Mouse (Mus musculus) layer of hippocampus, postnatal 14 days (tissue): Measurements from ENCODE around the gene Agl. TPM values are rescaled to one million over a fixed set of nuclear protein-coding genes. Genes with fewer than 3 reads are reported as not detected.
A peak's percentile ranks its signal among the peaks of the same experiment; 100 is the strongest.
"Not testable (repeated sequence)": the region's sequence is repeated elsewhere in the genome, so short reads cannot be mapped to it uniquely, and the experiment has no call there.

Source experiments
- DNase-seq, 2 experiments: peaks; one replicate each; pipeline ENCODE4 v3.0.0; 2021 to 2022; ENCODE audit warnings: low spot score in 2 of 2, mixed read lengths in 1 of 2
- total RNA-seq, 2 experiments: library from RNA; stranded (reverse); gene quantifications; 2 replicates each; pipeline ENCODE4 v1.2.3; 2021

The Agl gene
- total RNA-seq, 2 experiments from 2014 or later = 29.2 to 37.6 TPM

DNA sequence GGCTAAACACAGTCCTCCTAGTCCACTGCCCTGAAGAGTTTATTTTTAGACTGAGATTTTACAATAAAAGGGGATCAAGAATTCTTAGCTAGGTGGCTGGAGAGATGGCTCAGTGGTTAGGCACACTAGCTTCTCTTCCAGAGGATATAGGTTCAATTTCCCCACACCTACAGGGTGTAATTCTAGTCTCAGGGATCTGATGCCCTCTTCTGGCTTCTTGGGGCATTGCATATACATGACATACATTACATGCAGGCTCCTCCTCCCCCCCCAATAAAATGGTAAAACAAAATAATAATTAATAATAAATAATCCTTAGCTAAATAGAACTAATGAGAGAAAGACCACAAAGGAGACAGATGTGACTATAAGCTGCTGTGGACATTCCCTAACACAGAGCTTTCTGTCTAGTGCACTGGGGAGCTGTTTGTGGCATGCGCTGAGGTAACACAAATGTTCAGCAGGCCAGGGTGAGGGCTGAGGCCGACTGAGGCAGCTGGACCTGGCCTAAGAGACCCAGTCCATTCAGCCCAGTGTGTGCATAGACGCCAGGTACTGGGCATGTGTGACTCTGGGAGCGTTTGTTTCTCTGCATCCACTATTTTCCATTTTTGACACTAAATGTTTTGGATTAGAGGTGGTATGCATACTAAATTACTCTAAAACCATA lies 56.6 kb downstream of the Agl start:
- peak in 1 of 2 experiments; percentile 34 for DNase-seq

DNA sequence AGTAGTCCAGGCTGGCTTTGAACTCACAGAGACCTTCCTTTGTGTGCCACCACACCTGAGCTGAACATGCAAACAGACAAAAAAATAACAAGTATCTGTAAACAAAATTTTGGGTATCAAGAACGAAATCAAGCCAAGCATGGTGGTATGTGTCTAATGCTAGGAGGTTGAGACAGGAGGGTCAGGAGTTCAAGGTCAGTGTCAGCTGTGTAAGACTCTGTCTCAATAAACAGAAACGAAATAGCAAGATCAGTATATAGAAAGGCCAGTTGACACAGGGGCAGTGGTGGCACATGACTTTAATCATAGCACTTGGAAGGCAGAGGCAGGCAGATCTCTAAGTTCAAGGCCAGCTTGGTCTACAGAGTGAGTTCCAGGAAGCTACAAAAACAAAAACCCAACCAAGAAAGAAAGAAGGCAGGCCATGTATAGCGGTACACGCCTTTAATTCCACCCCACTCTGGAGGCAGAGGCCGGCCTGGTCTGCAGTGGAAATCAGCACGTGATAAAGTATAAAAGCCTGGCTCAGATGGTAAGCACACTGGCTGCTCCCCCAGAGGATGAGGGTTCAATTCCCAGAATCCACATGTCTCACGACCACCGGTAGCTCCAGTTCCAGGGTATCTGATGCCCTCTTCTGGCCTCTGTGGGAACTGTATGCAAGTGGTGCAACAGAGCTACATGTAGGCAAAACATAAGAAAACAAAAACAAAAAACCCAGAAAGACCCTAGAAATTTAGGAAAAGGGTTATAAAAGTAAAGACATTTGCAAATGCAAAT lies 59.4 kb downstream of the Agl start:
- peak; percentile 22 to 34 for DNase-seq

DNA sequence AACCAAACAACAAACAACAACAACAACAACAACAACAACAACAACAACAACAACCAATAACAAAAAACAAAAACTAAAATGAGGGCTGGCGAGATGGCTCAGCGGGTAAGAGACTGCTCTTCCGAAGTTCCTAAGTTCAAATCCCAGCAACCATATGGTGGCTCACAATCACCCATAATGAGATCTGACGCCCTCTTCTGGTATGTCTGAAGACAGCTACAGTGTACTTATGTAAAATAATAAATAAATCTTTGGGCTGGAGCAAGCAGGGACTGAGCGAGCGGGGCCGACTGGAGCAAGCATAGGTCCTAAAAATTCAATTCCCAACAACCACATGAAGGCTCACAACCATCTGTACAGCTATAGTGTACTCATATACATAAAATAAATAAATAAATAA lies 60.3 kb downstream of the Agl start:
- not testable (repeated sequence) for DNase-seq

DNA sequence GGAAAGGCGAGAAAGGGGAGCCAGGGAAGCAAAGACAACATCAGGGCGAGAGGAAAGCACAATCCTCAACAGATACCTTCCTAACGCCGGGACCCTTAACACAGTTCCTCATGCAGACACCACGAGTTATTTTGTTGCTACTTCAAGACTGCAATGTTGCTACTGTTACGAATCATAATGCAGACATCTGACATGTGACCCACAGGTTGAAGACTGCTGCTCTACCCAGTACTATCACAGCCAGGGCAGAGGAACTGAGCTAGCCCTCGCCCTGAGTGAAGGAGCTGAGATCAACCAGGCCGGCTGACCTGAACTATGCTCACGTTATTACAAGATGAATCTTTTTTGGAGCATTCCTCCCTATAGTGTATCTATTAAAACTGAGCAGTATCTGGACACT lies 67.0 kb downstream of the Agl start:
- no peak for DNase-seq

DNA sequence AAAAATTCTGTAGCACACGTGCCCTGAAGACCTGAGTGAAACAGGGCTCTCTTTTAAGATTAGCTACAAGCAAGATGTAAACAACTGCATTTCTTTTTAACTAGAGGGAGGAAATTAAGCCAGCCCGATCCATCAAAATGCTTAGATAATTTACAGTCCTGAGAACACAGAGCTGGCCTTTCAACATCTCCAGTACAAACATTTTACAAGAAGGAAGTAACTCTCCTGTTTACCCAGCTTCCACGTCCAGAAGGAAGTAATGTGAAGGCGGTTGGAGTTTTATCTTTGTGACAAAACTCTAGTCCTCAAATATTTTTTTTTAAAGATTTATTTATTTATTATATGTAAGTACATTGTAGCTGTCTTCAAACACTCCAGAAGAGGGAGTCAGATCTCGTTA lies 67.9 kb downstream of the Agl start:
- no peak for DNase-seq

DNA sequence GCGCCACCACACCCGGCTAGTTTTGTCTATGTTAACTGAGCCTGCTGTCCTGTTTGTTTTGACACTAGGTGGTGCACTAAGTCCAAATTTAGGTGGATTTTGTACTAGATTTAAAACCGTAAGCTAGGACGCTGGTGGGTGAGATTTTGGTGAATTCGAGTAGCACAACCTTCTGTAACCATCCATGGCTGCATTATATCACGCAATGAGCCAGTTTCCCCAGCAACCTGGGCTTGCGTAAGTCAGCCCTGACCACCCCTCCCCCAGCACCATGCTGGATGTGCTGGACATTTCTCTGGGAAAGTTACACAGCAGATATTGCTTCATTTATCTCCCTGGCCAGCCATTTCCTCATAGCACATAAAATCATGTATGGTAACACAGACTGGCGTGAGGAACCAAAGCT lies 70.6 kb downstream of the Agl start:
- no peak for DNase-seq

DNA sequence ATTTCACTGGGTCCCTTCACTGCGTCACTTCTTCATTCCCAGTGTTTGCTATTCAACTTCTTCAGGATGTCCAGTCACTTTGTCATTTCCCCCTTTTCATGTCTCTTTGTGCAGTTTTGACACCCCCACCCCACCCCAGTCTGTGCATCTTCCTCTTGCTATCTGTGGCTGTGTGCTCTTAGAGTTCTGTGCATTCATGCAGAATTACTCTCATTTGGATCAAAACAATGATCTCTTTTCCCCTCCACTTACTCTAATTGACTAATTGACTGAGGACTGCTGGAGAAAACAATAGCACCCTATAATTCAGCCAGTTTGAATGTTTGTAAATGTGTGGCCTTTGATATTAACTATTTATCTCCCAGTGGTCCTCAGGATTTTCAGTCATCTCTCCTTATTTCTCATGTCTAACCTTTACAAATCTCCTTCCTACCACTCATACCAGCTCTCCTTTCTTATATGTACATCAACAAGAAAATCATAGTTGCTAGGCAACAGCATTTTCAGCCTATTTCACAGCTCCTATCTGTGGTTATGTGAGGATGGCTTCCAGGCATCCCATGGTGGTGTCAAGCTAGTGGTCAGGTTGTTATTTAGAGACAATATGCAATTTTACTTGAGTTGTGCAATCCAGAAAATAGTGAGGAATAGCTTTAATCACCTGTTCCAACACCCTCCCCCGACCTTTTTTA lies 78.3 kb downstream of the Agl start:
- DNase-seq = no peak

DNA sequence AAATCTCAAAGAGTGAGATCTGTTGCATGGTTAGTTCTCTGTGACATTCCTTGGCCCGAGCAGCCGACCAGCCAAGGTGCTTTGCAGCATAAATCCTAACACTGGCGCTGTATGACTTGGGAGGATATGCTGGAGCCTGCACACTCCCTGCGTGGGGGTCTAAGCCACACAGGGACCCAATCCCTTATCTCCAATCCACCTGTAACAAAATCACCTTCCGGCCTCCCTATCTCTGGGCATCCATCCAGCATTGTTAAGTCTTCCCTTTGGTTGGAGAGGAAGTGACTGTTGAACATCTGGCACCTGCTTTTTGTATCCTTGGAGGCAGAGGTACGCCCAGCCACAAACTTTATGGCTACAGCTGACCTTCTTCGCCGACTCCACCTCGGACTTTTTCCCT lies 81.2 kb downstream of the Agl start:
- DNase-seq = no peak

DNA sequence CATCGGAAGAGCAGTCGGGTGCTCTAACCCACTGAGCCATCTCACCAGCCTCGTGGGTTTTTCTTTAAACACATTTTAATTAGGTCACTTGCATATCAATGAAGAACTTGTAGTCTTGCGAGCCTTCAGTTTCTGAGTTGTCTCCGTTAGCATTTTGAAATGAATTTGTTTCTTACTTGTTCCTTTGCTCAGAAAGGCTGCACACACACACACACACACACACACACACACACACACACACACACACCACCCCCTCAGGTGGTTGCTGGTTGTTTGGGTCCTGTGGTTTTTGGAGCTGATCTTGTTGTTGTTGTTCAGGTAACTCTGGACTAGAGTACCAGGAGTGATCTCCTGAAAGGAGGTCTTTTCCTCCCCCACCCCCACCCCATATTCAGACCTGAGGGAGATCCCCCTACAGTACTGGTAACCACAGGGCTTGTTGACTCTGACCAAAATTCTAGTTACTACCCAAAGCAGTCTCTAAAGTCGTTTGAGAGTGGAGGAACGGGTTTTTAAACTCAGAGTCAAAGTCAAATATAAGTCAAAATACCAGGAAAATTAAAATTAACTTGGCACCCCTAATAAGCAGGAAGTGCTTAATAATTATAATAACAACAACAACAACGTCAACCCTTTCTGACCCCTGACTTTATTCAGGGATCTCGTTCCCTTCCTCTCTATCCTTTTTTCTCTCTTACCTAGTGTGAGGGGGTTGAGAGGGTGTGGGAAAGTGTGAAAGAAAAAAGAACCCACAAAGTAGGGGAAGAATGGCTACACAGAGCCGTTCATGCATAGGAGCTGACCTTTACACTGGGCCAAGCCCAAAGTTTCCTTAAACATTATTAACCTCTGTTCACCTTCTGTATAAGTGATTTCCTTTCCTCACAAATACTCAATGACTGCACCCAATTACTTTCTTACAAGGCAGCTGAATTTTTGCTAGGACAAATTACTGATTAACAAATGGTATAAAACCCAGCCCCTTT lies 84.2 kb downstream of the Agl start:
- no peak for DNase-seq

DNA sequence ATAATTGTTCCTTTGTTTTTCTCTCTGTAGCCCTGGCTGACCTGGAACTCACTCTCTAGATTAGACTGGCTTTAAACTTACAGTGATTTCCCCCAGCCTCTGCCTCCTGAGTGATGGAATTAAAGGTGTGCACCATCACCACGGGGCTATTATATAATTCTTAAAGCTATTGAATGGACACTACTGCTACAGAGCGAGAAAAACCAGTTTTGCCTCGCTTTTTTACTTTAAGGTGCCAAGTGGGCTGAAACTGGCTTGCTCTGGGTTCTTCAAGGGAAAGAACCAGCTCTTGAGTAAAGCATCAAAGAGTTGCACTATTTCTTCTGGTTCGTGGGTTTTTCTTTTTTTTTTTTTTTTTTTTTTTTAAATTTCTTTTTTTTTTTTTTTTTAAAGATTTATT lies 85.0 kb downstream of the Agl start:
- no peak for DNase-seq

DNA sequence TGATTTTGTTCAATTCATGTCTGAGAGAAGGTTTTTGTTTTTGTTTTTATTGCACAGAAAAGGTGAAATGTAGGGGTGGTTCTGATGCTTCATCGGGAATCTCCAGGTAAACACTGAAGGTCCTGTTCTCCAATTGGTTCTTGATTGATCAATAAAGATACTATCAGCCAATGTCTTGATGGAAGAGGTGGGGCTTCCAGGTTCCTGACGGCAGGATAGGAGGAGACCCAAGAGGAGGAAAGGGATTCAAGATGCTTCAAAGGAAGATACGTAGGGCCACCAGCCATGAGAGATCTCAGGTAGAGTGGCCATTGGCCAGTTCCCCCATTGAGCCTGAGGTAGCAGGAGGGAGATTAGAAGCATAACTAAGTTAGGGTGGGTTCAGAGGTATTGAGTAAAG lies 89.0 kb downstream of the Agl start:
- no peak for DNase-seq

DNA sequence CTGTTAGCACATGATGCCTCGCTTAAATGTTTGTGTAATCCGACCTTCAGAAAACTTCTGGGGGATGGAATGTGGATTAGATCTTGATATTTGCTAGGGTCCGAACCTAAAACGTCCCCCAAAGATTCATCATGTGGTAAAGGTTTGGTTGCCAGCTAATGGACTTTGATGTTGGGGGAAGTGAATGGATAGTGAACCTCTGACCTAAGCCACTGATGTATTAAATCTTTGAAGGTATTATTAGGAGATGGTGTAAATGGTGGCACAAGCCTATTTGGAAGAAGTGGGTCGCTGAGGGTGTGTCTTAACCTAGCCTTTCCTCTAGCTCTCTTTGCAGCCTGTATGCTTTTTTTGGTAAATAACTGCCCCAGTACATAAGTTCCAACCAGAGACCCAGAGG lies 94.9 kb downstream of the Agl start:
- no peak for DNase-seq

DNA sequence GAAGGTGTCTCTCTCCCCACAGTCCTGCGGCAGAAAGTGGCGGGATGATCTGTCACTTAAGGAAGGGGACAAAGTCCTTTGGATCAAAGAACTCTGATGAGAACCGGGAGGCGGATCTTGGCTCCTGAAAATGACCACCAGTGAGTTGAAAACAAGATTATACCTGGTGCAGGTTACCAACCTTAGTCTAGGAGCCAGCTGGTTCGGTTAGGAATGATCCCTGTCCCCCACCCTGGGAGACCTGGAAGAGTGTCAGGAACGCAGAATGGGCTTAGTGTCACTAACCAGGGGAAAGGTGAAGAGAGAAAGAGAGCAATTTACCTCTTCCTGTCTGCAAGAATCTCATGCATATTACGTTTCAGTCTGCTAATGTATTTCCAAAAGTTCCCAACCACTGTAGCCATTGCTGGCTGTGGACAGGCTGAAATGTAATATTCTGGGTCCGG lies 95.5 kb downstream of the Agl start, which contains the start of gene Slc35a3:
Gene Slc35a3, minus strand, starts transcription at position 396 of the 446 bp plus-strand sequence.
- no peak for DNase-seq

DNA sequence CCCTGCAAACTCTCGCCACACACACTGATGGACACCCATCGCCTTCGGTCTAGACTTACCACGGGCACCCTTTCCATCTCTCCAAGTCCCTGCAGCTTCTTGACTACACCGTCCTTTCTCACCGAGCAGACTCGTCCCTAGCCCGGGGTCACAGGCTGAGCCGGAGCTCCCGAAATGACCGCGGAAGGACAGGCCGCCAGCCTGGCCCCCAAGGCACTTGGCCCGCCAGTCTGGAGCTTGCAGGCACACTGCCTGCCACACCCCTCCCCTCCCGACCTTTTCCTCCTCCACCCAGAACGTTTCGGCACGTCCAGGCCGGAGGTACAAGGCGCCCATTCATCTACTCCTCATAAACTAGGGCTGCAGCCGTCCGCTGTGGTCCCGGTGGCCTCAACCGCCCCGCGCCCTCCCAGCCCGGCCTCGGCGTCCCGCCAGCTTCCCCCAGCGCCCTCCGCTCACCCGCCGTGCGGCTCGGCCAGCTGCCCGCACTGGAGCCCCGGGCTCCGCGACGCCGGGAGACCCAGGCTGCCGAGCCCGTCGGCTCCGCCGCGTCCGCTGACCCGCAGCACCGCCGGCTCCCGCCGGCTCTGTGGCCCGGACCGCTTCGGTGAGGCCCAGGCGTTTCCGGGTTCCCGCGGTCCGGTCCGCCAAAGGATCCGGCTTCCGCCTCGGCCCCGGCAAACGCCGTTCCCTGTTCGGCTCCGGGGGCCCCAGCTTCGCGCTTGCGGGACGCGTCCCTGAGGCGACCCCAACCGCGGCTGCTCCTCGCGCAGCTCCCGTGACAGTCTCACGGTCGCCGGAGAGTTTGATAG lies 96.1 kb downstream of the Agl start:
- peak; percentile 79 to 88 for DNase-seq

DNA sequence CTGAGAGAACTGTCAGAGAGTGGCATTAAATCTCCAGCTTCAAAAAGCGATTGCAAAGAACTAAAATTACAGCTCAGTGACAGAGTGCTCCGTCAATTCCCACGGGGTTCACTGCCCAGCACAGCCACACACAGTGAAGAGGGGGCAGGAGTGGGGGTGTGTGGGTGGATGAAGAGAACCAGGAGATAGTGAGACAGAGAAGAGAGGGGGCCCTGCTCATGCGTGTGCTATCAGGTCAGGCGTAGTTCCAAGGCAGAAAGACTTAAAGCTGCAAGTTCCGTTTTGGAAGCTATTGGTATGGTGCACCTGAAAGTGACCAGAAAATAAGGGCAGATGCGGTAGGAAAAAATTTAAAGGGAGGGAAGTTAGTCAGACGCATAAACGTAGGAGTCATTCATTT lies 97.0 kb downstream of the Agl start:
- DNase-seq = no peak

DNA sequence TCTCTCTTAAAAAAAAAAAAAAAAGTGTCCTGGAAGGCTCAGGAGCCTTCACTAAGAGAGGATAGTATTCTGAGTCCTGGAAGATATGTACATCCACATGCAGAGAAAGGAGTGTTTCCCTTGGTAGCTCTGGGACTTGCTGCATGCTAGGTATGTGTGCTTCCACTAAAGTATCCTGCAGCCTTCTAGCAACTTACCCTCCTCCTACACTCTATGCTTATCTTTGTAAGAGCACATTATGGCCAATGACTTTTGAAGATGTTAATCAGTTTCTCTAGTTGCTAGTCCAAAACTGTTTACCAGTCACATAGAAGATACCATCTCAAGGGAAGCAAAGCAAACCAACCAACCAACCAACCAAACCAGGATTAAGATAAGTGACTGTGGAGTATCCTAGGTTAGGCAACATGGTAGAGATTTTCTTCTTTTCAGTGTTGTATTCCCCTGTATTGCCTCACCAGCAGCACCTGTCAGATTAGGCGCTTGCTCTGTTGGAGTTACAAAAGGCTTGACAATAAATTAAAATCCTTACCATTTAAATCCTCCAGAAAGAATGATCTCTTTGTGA lies 102.2 kb downstream of the Agl start:
- DNase-seq = no peak

DNA sequence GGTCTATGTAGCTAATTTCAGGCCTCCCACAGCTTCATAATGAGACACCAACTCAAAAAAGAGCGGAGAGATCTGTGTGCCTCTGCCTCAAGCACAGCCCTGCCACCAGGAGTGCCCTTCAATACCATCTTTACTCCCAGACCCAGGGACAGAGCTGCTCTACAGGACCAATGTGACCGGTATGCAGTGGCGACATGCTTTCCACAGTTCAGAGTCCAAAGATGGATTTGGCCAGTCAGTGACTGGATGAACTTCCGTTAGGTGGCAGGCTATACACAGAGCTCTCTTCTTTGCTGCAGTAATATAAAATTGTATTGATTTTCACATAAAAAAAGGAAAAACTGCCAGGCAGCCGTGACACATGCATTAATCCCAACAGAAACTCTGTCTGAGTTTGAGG lies 104.1 kb downstream of the Agl start:
- DNase-seq = no peak

DNA sequence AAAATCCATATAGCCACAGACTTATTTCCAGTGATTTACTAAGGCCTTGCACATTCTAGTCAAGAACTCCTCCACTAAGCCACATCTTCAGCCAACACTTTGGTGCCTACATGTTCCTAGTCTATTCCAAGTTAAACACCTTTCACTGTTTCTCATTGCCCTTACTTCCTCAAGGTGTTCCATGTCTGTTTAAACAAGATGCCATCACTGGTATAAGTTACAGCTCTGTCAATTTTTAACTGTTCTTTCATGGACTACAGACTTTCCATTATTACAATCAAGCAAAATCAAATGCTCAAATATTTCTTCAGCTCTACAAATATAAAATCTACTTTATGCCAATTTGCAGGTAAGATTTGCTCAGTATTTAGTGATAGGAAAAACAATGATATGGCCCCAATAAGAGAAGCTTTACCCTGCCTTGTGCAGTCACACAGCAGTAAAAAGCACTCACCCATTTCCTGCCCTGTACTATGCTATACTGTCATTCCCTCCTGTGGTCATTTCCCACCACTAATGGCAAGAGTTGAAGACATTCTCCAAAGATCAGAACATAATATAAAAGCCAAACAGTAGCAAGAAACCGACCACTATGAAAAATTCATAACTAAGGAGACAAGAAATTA lies 105.2 kb downstream of the Agl start:
- DNase-seq = no peak

DNA sequence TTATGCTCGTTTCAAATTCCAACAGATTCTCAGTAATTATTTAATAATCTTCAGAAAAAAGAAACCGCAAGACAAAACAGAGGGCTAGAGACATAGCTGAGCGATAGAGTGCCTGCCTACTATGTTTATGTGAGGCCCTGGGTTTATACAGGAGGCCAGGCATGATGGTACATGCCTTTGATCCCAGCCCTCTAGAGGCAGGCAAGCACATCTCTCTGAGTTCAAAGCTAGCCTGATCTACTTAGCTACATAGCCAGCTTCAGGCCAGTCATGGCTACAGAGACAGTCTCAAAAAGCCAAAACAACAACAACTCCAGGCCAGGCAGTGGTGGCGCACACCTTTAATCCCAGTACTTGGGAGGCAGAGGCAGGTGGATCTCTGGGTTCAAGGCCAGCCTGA lies 106.4 kb downstream of the Agl start:
- no peak for DNase-seq
